8 mouse cellular contexts compared by ENCODE assay signal in the genomic region with DNA sequence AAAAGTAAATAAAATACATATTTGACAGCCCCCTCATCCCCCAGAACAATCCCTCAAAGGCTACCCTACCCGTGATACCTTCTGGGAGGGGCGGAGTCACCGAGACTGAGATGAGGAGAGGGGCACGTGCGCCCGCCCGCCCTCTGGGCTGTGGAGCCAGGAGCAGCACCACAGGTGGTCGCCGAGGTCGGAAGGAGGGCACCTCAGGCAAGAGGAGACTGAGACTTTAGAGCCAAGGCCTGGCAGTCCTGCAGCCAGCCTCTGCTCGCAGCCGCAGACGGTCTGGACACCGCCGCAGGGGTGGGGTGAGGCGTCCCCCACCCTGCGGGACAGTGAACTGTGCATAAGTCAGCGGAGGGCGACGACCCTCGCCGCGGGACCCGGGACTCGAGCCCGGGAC. TPM values are rescaled to one million over a fixed set of nuclear protein-coding genes. Genes with fewer than 3 reads are reported as not detected.
DNase-seq lines count a peak whose midpoint lies in the region; ATAC-seq and TF ChIP-seq lines count a peak whose summit lies in the region.

No protein-coding gene starts in this region.

- DNase-seq in kidney, adult 11 months = no peak
- DNase-seq in MEL (ENCODE audit: low read depth, low spot score) = peak; percentile 49
- DNase-seq in forebrain, embryonic 14.5 days (ENCODE audit: low spot score) = no peak
- DNase-seq in midbrain, embryonic 11.5 days (ENCODE audit: low spot score, missing footprints) = no peak
- DNase-seq in natural killer cell, adult 2 months (ENCODE audit: low spot score in 2 of 2) = no peak
- DNase-seq in spleen, postnatal 36 days (ENCODE audit: low spot score in 2 of 2) = no peak

- H3K27ac ChIP-seq in kidney, embryonic 14.5 days (ENCODE audit: low read depth, low read length) = no peak overlapping the region
- peak overlapping the region; percentile 36 for H3K27ac ChIP-seq in MEL (ENCODE audit: control insufficient read depth, low read depth, low read length)
- no peak overlapping the region for H3K27ac ChIP-seq in forebrain, embryonic 14.5 days (ENCODE audit: low read depth, low read length)
- H3K27ac ChIP-seq in midbrain, embryonic 11.5 days (ENCODE audit: low read depth, low read length) = no peak overlapping the region

- no peak for ATAC-seq in kidney, embryonic 14.5 days (ENCODE audit: low FRiP score, low TSS enrichment)
- no peak for ATAC-seq in forebrain, embryonic 14.5 days
- ATAC-seq in midbrain, embryonic 11.5 days (ENCODE audit: low FRiP score) = no peak
- ATAC-seq in megakaryocyte progenitor cell, adult 5-6 weeks (replicated peaks; ENCODE audit: poor library complexity) = no peak

- peaks cover 50% of the 10 kb centered on the region for H3K27me3 ChIP-seq in kidney, embryonic 14.5 days (ENCODE audit: control insufficient read depth, insufficient read depth, low read length)
- H3K27me3 ChIP-seq in MEL (ENCODE audit: control insufficient read depth in 1 of 2, insufficient read depth in 2 of 2, low read length in 2 of 2) = no peaks in the 10 kb centered on the region
- H3K27me3 ChIP-seq in forebrain, embryonic 14.5 days (replicated peaks; ENCODE audit: control insufficient read depth, insufficient read depth, low read length) = peaks cover 49% of the 10 kb centered on the region
- H3K27me3 ChIP-seq in midbrain, embryonic 11.5 days (ENCODE audit: control insufficient read depth, insufficient read depth, low read length) = peaks cover 63% of the 10 kb centered on the region

- no peaks in the 10 kb centered on the region for H3K9me3 ChIP-seq in kidney, embryonic 14.5 days (ENCODE audit: control insufficient read depth, low read length)
- no peaks in the 10 kb centered on the region for H3K9me3 ChIP-seq in MEL (replicated peaks; ENCODE audit: insufficient read depth, low read length)
- no peaks in the 10 kb centered on the region for H3K9me3 ChIP-seq in forebrain, embryonic 14.5 days (replicated peaks; ENCODE audit: control insufficient read depth, low read length)
- no peaks in the 10 kb centered on the region for H3K9me3 ChIP-seq in midbrain, embryonic 11.5 days (ENCODE audit: control insufficient read depth, low read length)

- H3K36me3 ChIP-seq in kidney, embryonic 14.5 days (ENCODE audit: control insufficient read depth, insufficient read depth, low read length) = no peaks in the 10 kb centered on the region
- peaks cover 0 to 11% of the 10 kb centered on the region in 2 experiments; a peak in 2 of 4 replicates for H3K36me3 ChIP-seq in MEL (ENCODE audit: control insufficient read depth in 1 of 2, insufficient read depth in 2 of 2, low read length in 2 of 2)
- no peaks in the 10 kb centered on the region for H3K36me3 ChIP-seq in forebrain, embryonic 14.5 days (ENCODE audit: control insufficient read depth, insufficient read depth, low read length)
- no peaks in the 10 kb centered on the region for H3K36me3 ChIP-seq in midbrain, embryonic 11.5 days (ENCODE audit: control insufficient read depth, insufficient read depth, low read length)

- H3K4me2 ChIP-seq in kidney, embryonic 14.5 days (replicated peaks; ENCODE audit: low read depth, low read length) = peak overlapping the region; percentile 85
- H3K4me2 ChIP-seq in forebrain, embryonic 14.5 days (ENCODE audit: low read length) = peak overlapping the region; percentile 84
- H3K4me2 ChIP-seq in midbrain, embryonic 11.5 days = peak overlapping the region; percentile 25

- peak overlapping the region; percentile 46 for H3K4me3 ChIP-seq in kidney, embryonic 14.5 days (ENCODE audit: low read length)
- peak overlapping the region; percentile 54 to 92 for H3K4me3 ChIP-seq in MEL (ENCODE audit: control insufficient read depth in 1 of 2, insufficient read depth in 1 of 2, low read depth in 2 of 2, low read length in 2 of 2)
- H3K4me3 ChIP-seq in forebrain, embryonic 14.5 days (ENCODE audit: low read depth, low read length) = 0 out of 2 replicates have a peak overlapping the region, but pooled peaks have one; percentile 10
- H3K4me3 ChIP-seq in midbrain, embryonic 11.5 days (ENCODE audit: low read depth, low read length) = peak overlapping the region; percentile 0

- no peak for TF ChIP-seq POLR2A in MEL (IDR thresholded peaks at IDR 0.05; ENCODE audit: control insufficient read depth in 1 of 2, insufficient read depth in 1 of 2, low read depth in 1 of 2, low read length in 2 of 2, poor library complexity in 1 of 2)

- peaks cover 53% of the 10 kb centered on the region for H3K4me1 ChIP-seq in kidney, embryonic 14.5 days (ENCODE audit: control insufficient read depth, insufficient read depth, low read length)
- H3K4me1 ChIP-seq in MEL (ENCODE audit: control insufficient read depth in 1 of 2, insufficient read depth in 2 of 2, low read length in 2 of 2) = peaks cover 5 to 25% of the 10 kb centered on the region in 2 experiments
- peaks cover 52% of the 10 kb centered on the region for H3K4me1 ChIP-seq in forebrain, embryonic 14.5 days (ENCODE audit: control insufficient read depth, insufficient read depth, low read length)
- peaks cover 55% of the 10 kb centered on the region for H3K4me1 ChIP-seq in midbrain, embryonic 11.5 days (ENCODE audit: control insufficient read depth, insufficient read depth, low read length)

- TF ChIP-seq CTCF in MEL (IDR thresholded peaks at IDR 0.05 in 2 of 3, conservative IDR thresholded peaks at IDR 0.05 in 1 of 3; ENCODE audit: control insufficient read depth in 1 of 3, insufficient read depth in 1 of 3, low read depth in 2 of 3, low read length in 3 of 3, poor library complexity in 1 of 3, severe bottlenecking in 1 of 3) = no peak

- no peak for TF ChIP-seq EP300 in MEL (IDR thresholded peaks at IDR 0.05; ENCODE audit: low read depth in 1 of 2, low read length in 2 of 2)

- WGBS in kidney, embryonic 14.5 days = 1% methylated on average over 26 of the region's 26 CpGs
- 1% methylated on average over 26 of the region's 26 CpGs for WGBS in forebrain, embryonic 14.5 days
- WGBS in midbrain, embryonic 11.5 days = 0% methylated on average over 26 of the region's 26 CpGs

- TF ChIP-seq RAD21 in MEL (IDR thresholded peaks at IDR 0.05; ENCODE audit: low read depth, low read length) = no peak

- H3K9ac ChIP-seq in kidney, embryonic 14.5 days (ENCODE audit: low read depth, low read length) = peak overlapping the region; percentile 31; the same call in 1 of the 2 replicates
- H3K9ac ChIP-seq in MEL (ENCODE audit: control insufficient read depth, low read depth, low read length, poor library complexity, severe bottlenecking) = peak overlapping the region; percentile 77
- H3K9ac ChIP-seq in forebrain, embryonic 14.5 days (ENCODE audit: low read length) = 0 out of 2 replicates have a peak overlapping the region, but pooled peaks have one; percentile 1
- no peak overlapping the region for H3K9ac ChIP-seq in midbrain, embryonic 11.5 days (ENCODE audit: low read length)

- peaks cover 13% of the 10 kb centered on the region for H3K79me2 ChIP-seq in MEL (ENCODE audit: control insufficient read depth, insufficient read depth, low read length, poor library complexity)

TF ChIP-seq in MEL, 35 proteins besides CTCF, POLR2A, EP300 and RAD21:
- TF ChIP-seq MXI1 (IDR thresholded peaks at IDR 0.05; ENCODE audit: low read depth, low read length) = no peak; the same call in 1 of the 2 replicates
- no peak for TF ChIP-seq E2F4 (IDR thresholded peaks at IDR 0.05; ENCODE audit: borderline replicate concordance, low read depth, low read length)
- TF ChIP-seq ZC3H11A (IDR thresholded peaks at IDR 0.05; ENCODE audit: low read depth, low read length) = no peak
- TF ChIP-seq MAX (IDR thresholded peaks at IDR 0.05; ENCODE audit: low read length) = peak; percentile 40; the same call in 1 of the 2 replicates
- TF ChIP-seq USF1 (IDR thresholded peaks at IDR 0.05; ENCODE audit: low read depth, low read length) = peak; percentile 67
- TF ChIP-seq TCF12 (IDR thresholded peaks at IDR 0.05; ENCODE audit: low read depth, low read length) = no peak
- peak; percentile 72; the same call in 1 of the 2 replicates for TF ChIP-seq BHLHE40 (IDR thresholded peaks at IDR 0.05; ENCODE audit: borderline replicate concordance, low read depth, low read length)
TF ChIP-seq in MEL: peak in this region for 3.

RNA-seq across cellular contexts. Expression of a gene that starts 1.8 kb away (rescaled TPM):
- polyA plus RNA-seq in kidney, embryonic 14.5 days (2014; fragmentation: Nextera tagmentation; extraction: Ambion mirVana) = 16.1 and 16.3 TPM in 2 replicates
- 13.3 and 13.4 TPM in 2 replicates for total RNA-seq in MEL (2012; rRNA removed)
- polyA plus RNA-seq in MEL (2012; ENCODE audit: insufficient read depth in 1 of 2, insufficient read length in 2 of 2, low read depth in 1 of 2, low replicate concordance in 2 of 2, missing spikeins in 1 of 2) = 10 to 100 TPM in 1 of 2 experiments, not detected in 1; 10.1 TPM
- polyA plus RNA-seq in forebrain, embryonic 14.5 days (2014; fragmentation: Nextera tagmentation; extraction: Ambion mirVana) = 5.2 and 6.2 TPM in 2 replicates
- polyA plus RNA-seq in midbrain, embryonic 11.5 days (2014; fragmentation: Nextera tagmentation; extraction: Ambion mirVana) = 10.1 and 11.3 TPM in 2 replicates
- total RNA-seq in megakaryocyte progenitor cell, adult 5-6 weeks (2015) = 18.7 and 20.7 TPM in 2 replicates
- 17.6 and 17.9 TPM in 2 replicates for total RNA-seq in megakaryocyte progenitor cell, adult 5-6 weeks (2017)

RNA-seq across cellular contexts. Expression of a gene that starts 13.7 kb away (rescaled TPM):
- polyA plus RNA-seq in kidney, embryonic 14.5 days (2014; fragmentation: Nextera tagmentation; extraction: Ambion mirVana) = 16.0 and 17.1 TPM in 2 replicates
- 28.4 and 32.8 TPM in 2 replicates for total RNA-seq in MEL (2012; rRNA removed)
- 10 to 100 TPM in 1 of 2 experiments, not detected in 1; 29.9 TPM for polyA plus RNA-seq in MEL (2012; ENCODE audit: insufficient read depth in 1 of 2, insufficient read length in 2 of 2, low read depth in 1 of 2, low replicate concordance in 2 of 2, missing spikeins in 1 of 2)
- polyA plus RNA-seq in forebrain, embryonic 14.5 days (2014; fragmentation: Nextera tagmentation; extraction: Ambion mirVana) = 12.1 and 14.4 TPM in 2 replicates
- 19.4 and 19.7 TPM in 2 replicates for polyA plus RNA-seq in midbrain, embryonic 11.5 days (2014; fragmentation: Nextera tagmentation; extraction: Ambion mirVana)
- 11.7 and 13.9 TPM in 2 replicates for total RNA-seq in megakaryocyte progenitor cell, adult 5-6 weeks (2015)
- total RNA-seq in megakaryocyte progenitor cell, adult 5-6 weeks (2017) = 49.3 and 56.9 TPM in 2 replicates

RNA-seq across cellular contexts. Expression of a gene that starts 30.9 kb away (rescaled TPM):
- 391 and 501 TPM in 2 replicates for polyA plus RNA-seq in kidney, embryonic 14.5 days (2014; fragmentation: Nextera tagmentation; extraction: Ambion mirVana)
- total RNA-seq in MEL (2012; rRNA removed) = 349 and 366 TPM in 2 replicates
- polyA plus RNA-seq in MEL (2012; ENCODE audit: insufficient read depth in 1 of 2, insufficient read length in 2 of 2, low read depth in 1 of 2, low replicate concordance in 2 of 2, missing spikeins in 1 of 2) = 100 to 1,000 TPM; 329 to 645 TPM
- 355 and 398 TPM in 2 replicates for polyA plus RNA-seq in forebrain, embryonic 14.5 days (2014; fragmentation: Nextera tagmentation; extraction: Ambion mirVana)
- 321 and 347 TPM in 2 replicates for polyA plus RNA-seq in midbrain, embryonic 11.5 days (2014; fragmentation: Nextera tagmentation; extraction: Ambion mirVana)
- 132 and 150 TPM in 2 replicates for total RNA-seq in megakaryocyte progenitor cell, adult 5-6 weeks (2015)
- total RNA-seq in megakaryocyte progenitor cell, adult 5-6 weeks (2017) = 55.3 and 100 TPM in 2 replicates

Comparison
In these comparisons a context has a peak if more than half of its experiments do, and no peak if none do; other contexts are left out.
1. H3K4me2 ChIP-seq: peak in every context shown above with its lines; median percentile 85 in kidney, embryonic 14.5 days; 84 in forebrain, embryonic 14.5 days; 25 in midbrain, embryonic 11.5 days.
2. H3K4me3 ChIP-seq: peak in every context shown above with its lines; median percentile 73 in MEL; 46 in kidney, embryonic 14.5 days; 10 in forebrain, embryonic 14.5 days; 0 in midbrain, embryonic 11.5 days.